Mouse (Mus musculus): Measurements from ENCODE around the gene Inmt. TPM values are rescaled to one million over a fixed set of nuclear protein-coding genes. Genes with fewer than 3 reads are reported as not detected.

Gene Inmt
- 3,946 TPM for polyA plus RNA-seq (2014; fragmentation: Illumina TruSeq; extraction: RNeasy Lipid Tissue Mini Kit (QIAGEN cat#74804); ENCODE audit: insufficient read depth, low read depth, low replicate concordance)

GRCm38 (mm10) chr6:55174741-55175181 is at the start of gene Inmt:
Gene Inmt (minus strand): TSS chr6:55175043.

GRCm38 (mm10) chr6:55202913-55203910 is 28.4 kb upstream of the Inmt start, which contains the start of gene Mindy4:
Gene Mindy4 (plus strand): TSS chr6:55203383.

GRCm38 (mm10) chr6:55132794-55133193 is 42.0 kb downstream of the Inmt start, which contains the start of gene Crhr2:
Gene Crhr2 (minus strand): TSS chr6:55133016.

Other genes starting within 250 kb of the Inmt start
- gene Nod1, start 202.4 kb downstream of the Inmt start, polyA plus RNA-seq (2014; fragmentation: Illumina TruSeq; extraction: RNeasy Lipid Tissue Mini Kit (QIAGEN cat#74804); ENCODE audit: insufficient read depth, low read depth, low replicate concordance) = 16.4 TPM
- 9.5 TPM for gene Ggct, start 182.1 kb downstream of the Inmt start, polyA plus RNA-seq (2014; fragmentation: Illumina TruSeq; extraction: RNeasy Lipid Tissue Mini Kit (QIAGEN cat#74804); ENCODE audit: insufficient read depth, low read depth, low replicate concordance)
- gene Gars, start 137.0 kb downstream of the Inmt start, polyA plus RNA-seq (2014; fragmentation: Illumina TruSeq; extraction: RNeasy Lipid Tissue Mini Kit (QIAGEN cat#74804); ENCODE audit: insufficient read depth, low read depth, low replicate concordance) = 36.5 TPM
- gene Crhr2, start 42.0 kb downstream of the Inmt start, polyA plus RNA-seq (2014; fragmentation: Illumina TruSeq; extraction: RNeasy Lipid Tissue Mini Kit (QIAGEN cat#74804); ENCODE audit: insufficient read depth, low read depth, low replicate concordance) = 0.30 TPM
- 10.6 TPM for gene Mindy4, start 28.3 kb upstream of the Inmt start, polyA plus RNA-seq (2014; fragmentation: Illumina TruSeq; extraction: RNeasy Lipid Tissue Mini Kit (QIAGEN cat#74804); ENCODE audit: insufficient read depth, low read depth, low replicate concordance)
- 452 TPM for gene Aqp1, start 161.4 kb upstream of the Inmt start, polyA plus RNA-seq (2014; fragmentation: Illumina TruSeq; extraction: RNeasy Lipid Tissue Mini Kit (QIAGEN cat#74804); ENCODE audit: insufficient read depth, low read depth, low replicate concordance)
- gene Ghrhr, start 201.3 kb upstream of the Inmt start, polyA plus RNA-seq (2014; fragmentation: Illumina TruSeq; extraction: RNeasy Lipid Tissue Mini Kit (QIAGEN cat#74804); ENCODE audit: insufficient read depth, low read depth, low replicate concordance) = not detected